Mouse (Mus musculus) forebrain, embryonic 16.5 days (tissue): ENCODE results near the gene Ddx54. TPM values are rescaled to one million over a fixed set of nuclear protein-coding genes. Genes with fewer than 3 reads are reported as not detected.

ENCODE experiments used
- ATAC-seq: fragments of 200-750 bp; cut with Nextera tagmentation; 2 replicates; pipeline ENCODE4 v1.8.0; 2017; ENCODE audit warnings: mild to moderate bottlenecking, moderate library complexity
- H3K27ac ChIP-seq: fragments of 300-500 bp; sonication (generic); 2 replicates; pipeline ENCODE4 v1.5.1; 2014; ENCODE audit warnings: low read length, control low read depth
- H3K27me3 ChIP-seq: fragments of 300-500 bp; sonication (generic); replicated peaks from 2 replicates; pipeline ENCODE4 v1.6.1; 2014; ENCODE audit warnings: low read length; ENCODE audit not compliant: control insufficient read depth, insufficient read depth
- H3K36me3 ChIP-seq: fragments of 300-500 bp; sonication (generic); 2 replicates; pipeline ENCODE4 v1.6.1; 2014; ENCODE audit not compliant: control insufficient read depth, insufficient read depth
- H3K4me1 ChIP-seq: fragments of 300-500 bp; sonication (generic); replicated peaks from 2 replicates; pipeline ENCODE4 v1.6.1; 2014; ENCODE audit warnings: low read length; ENCODE audit not compliant: control insufficient read depth, insufficient read depth
- H3K4me2 ChIP-seq: fragments of 300-500 bp; sonication (generic); 2 replicates; pipeline ENCODE4 v1.6.1; 2014; ENCODE audit warnings: mild to moderate bottlenecking, low read length, control low read depth
- H3K4me3 ChIP-seq: fragments of 300-500 bp; sonication (generic); replicated peaks from 2 replicates; pipeline ENCODE4 v1.5.1; 2014; ENCODE audit warnings: mild to moderate bottlenecking, low read length, control low read depth
- H3K9ac ChIP-seq: fragments of 300-500 bp; sonication (generic); replicated peaks from 2 replicates; pipeline ENCODE4 v1.6.1; 2014; ENCODE audit warnings: low read depth, low read length, control low read depth
- H3K9me3 ChIP-seq: fragments of 300-500 bp; sonication (generic); 2 replicates; pipeline ENCODE4 v1.6.1; 2016; ENCODE audit warnings: low read length; ENCODE audit not compliant: control insufficient read depth
- WGBS: fragments of 180-500 bp; shearing (Covaris S2); extraction: QIAGEN DNeasy Blood & Tissue Kit; methylation state at CpG from one replicate; pipeline ENCODE4 v1.1.7; 2014; 5-methylcytosine and 5-hydroxymethylcytosine counted together
- polyA plus RNA-seq: library from polyadenylated mRNA; unstranded; fragments of >200 nt; fragmentation: Nextera tagmentation; extraction: Ambion mirVana; gene quantifications from 2 replicates; pipeline ENCODE4 v1.2.1, GENCODE M21; 2015

The Ddx54 gene
- polyA plus RNA-seq, 1 experiment from 2014 or later, result 49.2 TPM

DNA sequence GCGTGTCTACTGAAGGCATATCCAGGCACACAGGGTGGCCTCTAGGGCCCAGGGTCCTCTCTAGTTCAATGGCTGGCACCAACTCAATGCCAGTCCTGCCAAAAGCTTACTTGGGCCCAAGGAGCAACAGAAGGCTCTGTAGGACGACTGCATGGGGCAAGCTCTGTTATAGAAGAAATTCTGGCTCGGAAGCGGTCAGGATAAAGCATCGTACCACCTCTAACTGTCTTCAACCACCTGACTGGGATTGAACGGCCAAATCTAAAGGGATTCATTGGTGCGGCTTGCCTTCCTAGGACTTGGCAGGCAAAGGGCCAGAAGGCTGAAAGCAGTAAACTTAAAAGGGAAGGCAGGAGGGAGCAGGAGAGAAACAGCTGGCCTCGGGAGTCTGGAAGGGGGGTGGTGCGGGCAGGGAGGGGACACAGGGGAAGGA, 44.2 kb upstream of the Ddx54 start:
- no peak overlapping the region for H3K4me3 ChIP-seq
- WGBS, result 23% methylated on average over 9 of the region's 9 CpGs

DNA sequence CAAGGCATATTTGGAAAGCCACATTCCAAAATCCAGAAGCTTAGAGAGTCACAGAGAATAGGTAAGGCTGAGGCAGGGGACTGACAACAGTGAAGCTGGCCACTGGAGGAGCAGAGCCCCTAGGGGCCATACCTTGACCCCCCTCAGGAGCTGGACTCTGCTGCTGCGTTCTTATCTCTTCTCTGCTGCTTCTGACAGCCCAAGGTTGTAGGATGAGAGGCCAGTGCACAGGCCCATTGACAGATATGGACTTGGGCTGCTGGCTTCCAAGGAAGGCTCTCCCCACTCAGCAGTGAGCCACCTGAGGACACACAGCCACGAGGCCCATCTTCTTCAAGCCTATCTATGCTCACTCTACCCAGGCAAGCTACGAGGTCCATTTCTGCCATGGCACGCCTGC, 43.6 kb upstream of the Ddx54 start:
- Histone ChIP-seq H3K4me2 (no peak overlapping the region), H3K4me1 (peaks cover 64% of the 10 kb centered on the region), H3K27ac (peak overlapping the region; percentile 91), H3K36me3 (no peaks in the 10 kb centered on the region), H3K9ac (no peak overlapping the region), H3K27me3 (no peaks in the 10 kb centered on the region), H3K4me3 (no peak overlapping the region), H3K9me3 (no peaks in the 10 kb centered on the region)
- ATAC-seq, result no peak
- WGBS, result 90% methylated on average over 4 of the region's 4 CpGs

More for the DNA sequence above, 44.2 kb upstream of the Ddx54 start:
- H3K4me1 ChIP-seq, result peaks cover 66% of the 10 kb centered on the region
- no peaks in the 10 kb centered on the region for H3K36me3 ChIP-seq
- H3K9me3 ChIP-seq, result no peaks in the 10 kb centered on the region
- no peaks in the 10 kb centered on the region for H3K27me3 ChIP-seq
- ATAC-seq, result peak; percentile 19; the same call in 1 of the 2 replicates
- H3K27ac ChIP-seq, result peak overlapping the region; percentile 91
- H3K4me2 ChIP-seq, result peak overlapping the region; percentile 34; the same call in 1 of the 2 replicates
- peak overlapping the region; percentile 33; the same call in 1 of the 2 replicates for H3K9ac ChIP-seq

DNA sequence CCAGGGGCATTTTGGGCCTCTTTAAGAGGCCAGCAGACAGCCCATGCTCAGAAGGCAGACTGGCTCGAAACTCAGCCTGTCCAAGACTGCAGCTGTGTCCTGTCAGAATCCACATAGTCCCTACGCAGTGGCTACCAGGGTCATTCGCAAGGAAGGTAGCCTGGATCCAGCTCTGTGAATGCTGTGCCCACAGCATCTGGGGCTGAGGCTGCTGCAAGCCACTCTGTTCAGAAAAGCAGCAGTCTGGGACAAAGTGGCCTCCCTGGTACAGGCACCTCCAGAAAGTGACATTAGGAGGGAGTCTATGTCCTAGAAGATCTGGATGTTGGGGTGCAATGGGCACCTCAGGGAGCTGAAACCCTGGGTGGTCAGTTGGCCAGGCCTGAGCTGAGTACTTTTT, 42.7 kb upstream of the Ddx54 start:
- Histone ChIP-seq H3K27me3 (no peaks in the 10 kb centered on the region), H3K27ac (no peak overlapping the region), H3K36me3 (no peaks in the 10 kb centered on the region), H3K4me3 (no peak overlapping the region), H3K4me1 (peaks cover 61% of the 10 kb centered on the region), H3K9me3 (no peaks in the 10 kb centered on the region), H3K9ac (no peak overlapping the region), H3K4me2 (no peak overlapping the region)
- 94% methylated on average over 3 of the region's 3 CpGs for WGBS
- ATAC-seq, result no peak

DNA sequence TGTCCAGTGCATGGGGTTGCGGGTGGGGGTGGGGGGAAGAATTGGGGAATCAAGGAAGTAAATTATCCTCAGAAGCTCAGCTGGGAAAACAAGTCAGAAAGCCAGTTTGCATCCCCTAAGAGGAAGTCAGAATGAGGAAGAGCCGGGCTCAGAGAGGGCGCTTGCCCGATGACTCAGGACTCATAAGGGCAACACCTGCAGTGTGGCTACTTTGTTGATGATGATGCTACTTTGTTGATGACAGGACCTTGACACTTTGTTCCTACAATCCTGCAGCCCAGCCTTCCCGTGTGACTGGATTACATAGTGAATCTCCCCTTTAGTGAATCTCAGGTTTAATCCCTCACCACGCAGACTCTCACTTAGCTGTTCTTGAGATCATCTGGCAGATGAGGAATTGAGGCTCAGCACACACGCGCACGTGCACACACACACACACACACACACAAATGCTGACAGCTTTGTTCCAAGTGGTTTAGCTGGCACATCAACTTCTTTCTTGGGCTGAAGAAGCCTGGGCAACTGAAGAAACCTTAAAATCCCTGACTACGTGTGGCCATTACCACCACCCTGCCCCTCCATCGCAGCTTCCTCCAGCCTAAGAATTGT, 42.1 kb upstream of the Ddx54 start:
- Histone ChIP-seq H3K9me3 (no peaks in the 10 kb centered on the region), H3K27me3 (no peaks in the 10 kb centered on the region), H3K4me1 (peaks cover 55% of the 10 kb centered on the region), H3K4me2 (no peak overlapping the region), H3K9ac (no peak overlapping the region), H3K36me3 (no peaks in the 10 kb centered on the region), H3K4me3 (no peak overlapping the region), H3K27ac (no peak overlapping the region)
- ATAC-seq, result no peak
- 79% methylated on average over 11 of the region's 11 CpGs for WGBS

DNA sequence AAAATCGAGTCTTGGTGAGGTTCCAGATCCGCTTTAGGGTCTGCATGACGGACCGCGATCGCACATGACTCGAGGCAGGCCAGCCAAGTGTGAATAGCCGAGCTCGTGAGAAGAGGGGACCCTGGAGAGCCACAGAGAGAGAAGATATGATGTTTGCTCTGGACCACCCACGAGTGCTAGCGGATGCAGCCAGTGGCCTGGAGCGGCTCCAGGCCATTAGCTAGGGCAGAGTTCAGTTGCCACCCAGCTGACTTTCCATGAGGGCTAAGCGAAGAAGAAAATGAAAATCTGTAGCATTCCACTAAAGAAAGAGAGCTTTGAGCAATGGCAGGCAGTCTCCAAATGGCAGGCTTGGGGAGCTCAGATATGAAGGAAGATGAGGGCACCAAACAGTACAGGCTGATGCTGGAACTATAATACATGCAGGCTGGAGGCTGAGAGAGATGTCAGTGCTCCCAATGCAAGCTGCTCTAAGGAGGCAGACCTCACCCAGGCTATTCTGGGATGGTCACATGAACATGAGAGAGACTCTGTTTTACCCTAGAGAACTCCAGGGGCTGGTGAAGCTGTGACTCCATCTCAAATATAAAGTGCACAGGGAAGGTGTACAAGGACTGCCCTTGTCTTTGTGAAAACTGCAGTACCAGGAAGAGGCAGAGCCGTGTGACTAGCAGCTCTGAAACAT, 41.3 kb upstream of the Ddx54 start:
- H3K4me1 ChIP-seq, result peaks cover 47% of the 10 kb centered on the region
- H3K4me3 ChIP-seq, result no peak overlapping the region
- no peaks in the 10 kb centered on the region for H3K9me3 ChIP-seq
- no peak overlapping the region for H3K4me2 ChIP-seq
- H3K36me3 ChIP-seq, result no peaks in the 10 kb centered on the region
- WGBS, result 57% methylated on average over 14 of the region's 14 CpGs
- no peak overlapping the region for H3K27ac ChIP-seq
- H3K27me3 ChIP-seq, result no peaks in the 10 kb centered on the region
- no peak overlapping the region for H3K9ac ChIP-seq
- ATAC-seq, result no peak

DNA sequence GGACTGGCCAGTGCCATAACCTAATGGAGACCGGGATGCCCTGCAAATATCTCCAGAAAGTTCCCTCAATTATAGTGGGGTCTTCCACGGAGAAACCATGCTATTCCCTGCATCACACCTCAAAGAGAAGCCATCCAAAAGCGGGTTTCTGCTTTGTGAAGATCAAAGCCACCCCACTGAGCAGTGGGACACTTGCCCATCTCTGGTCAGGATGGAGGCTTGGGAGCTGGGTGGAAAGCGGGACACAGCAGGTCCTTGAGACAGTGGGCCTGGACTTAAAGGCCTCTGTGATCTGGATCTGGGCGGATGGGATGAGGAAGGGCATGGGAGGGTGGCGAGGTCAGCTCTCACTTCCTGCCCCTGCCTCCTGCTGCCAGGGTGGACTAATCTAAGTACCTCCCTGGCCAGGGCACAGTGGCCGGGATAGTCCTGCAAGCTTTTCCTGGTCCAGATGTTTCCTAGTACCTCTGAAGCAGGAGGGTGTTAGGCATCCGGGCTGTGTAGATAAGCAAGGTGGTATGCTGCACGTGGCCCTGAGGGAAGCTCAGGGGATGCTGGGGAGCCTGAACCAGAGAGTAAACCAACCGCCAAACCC, 38.0 kb upstream of the Ddx54 start:
- no peak for ATAC-seq
- peaks cover 32% of the 10 kb centered on the region for H3K4me1 ChIP-seq
- H3K4me2 ChIP-seq, result no peak overlapping the region
- H3K9ac ChIP-seq, result no peak overlapping the region
- no peaks in the 10 kb centered on the region for H3K36me3 ChIP-seq
- no peak overlapping the region for H3K4me3 ChIP-seq
- no peaks in the 10 kb centered on the region for H3K9me3 ChIP-seq
- no peaks in the 10 kb centered on the region for H3K27me3 ChIP-seq
- 77% methylated on average over 10 of the region's 10 CpGs for WGBS
- no peak overlapping the region for H3K27ac ChIP-seq

DNA sequence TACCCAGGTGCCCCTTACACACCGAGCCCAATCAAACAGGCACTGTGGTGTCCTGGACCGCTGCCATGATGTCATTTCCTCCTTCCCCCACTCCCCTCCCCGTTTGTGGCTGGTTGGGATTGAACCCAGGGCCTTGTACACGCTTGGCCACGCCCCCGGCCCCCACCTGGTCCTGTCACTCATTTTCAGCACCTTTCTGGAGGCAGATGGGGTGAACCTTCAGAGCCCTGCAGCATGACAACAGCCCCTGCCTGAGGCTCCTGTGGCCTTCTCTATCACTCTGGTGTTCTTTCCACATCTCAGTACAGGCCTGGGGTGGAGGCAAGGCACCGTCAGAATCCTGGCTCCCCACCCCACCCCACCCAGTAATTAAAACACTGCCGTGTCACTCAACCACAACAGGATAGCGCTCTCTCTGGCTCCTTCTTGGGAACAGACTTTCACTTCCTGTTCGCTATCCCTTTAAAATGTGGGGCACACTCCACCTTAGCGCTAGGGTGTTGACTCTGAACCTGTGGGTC, 35.7 kb upstream of the Ddx54 start:
- no peak overlapping the region for H3K27ac ChIP-seq
- peaks cover 28% of the 10 kb centered on the region for H3K4me1 ChIP-seq
- no peak overlapping the region for H3K4me2 ChIP-seq
- no peaks in the 10 kb centered on the region for H3K9me3 ChIP-seq
- 78% methylated on average over 11 of the region's 11 CpGs for WGBS
- H3K4me3 ChIP-seq, result no peak overlapping the region
- no peak for ATAC-seq
- H3K27me3 ChIP-seq, result no peaks in the 10 kb centered on the region
- 0 out of 2 replicates have a peak, but pooled peaks cover 2% of the 10 kb centered on the region for H3K36me3 ChIP-seq
- H3K9ac ChIP-seq, result no peak overlapping the region

DNA sequence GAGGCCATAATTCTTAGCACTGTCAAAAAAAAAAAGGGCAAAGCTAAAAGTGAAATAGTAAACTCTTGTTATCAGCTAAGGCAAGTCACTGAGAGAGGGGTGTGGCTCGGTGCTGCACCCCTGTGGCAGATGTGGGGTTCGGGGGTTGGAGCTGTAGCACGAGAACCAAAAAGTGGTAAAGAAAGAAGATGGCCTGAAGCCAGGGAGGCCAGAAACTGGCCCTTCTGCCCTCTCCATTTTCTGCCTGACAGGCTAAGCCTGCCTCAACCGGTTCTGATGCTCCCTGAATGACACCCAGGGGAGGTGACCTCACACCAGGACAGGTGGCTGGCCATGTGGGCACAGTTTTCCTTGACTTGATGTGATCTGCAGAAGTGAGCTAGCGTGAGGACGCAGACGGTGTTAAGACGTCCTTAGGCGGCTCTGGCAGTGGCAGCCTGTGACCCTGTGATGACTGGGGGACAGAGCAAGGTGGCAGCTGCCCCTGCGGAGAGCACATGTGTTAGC, 34.6 kb upstream of the Ddx54 start:
- H3K36me3 ChIP-seq, result 0 out of 2 replicates have a peak, but pooled peaks cover 3% of the 10 kb centered on the region
- H3K9ac ChIP-seq, result no peak overlapping the region
- no peak for ATAC-seq
- H3K4me1 ChIP-seq, result peaks cover 25% of the 10 kb centered on the region
- no peaks in the 10 kb centered on the region for H3K9me3 ChIP-seq
- H3K27ac ChIP-seq, result no peak overlapping the region
- H3K27me3 ChIP-seq, result no peaks in the 10 kb centered on the region
- H3K4me2 ChIP-seq, result no peak overlapping the region
- H3K4me3 ChIP-seq, result no peak overlapping the region
- WGBS, result 62% methylated on average over 10 of the region's 10 CpGs

DNA sequence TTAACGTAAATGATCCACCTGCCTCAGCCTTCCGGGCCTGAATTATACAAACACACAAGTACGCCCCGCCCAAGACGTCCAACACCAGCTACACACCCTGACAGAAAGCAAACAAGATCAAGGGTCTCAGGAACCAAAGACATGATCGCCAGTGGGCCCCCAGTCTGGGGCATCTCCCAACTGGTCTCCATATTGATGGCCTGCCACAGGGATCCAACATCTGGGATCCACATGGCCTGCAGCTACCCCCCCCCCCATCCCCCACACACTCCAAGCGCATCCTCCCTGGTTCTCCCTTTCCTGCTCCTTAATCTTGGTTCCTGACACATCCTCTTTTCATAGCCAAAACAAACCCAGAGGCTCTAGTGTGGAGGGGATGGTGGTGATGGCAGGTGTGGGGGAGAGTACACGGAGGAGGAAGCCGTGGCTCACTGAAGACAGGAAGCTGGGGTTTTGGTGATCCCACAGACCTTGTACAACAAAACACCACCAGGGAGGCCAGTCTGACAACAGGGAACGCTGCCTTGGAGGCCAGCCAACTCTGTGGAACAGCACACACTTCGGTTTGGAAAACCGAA, 33.9 kb upstream of the Ddx54 start:
- WGBS, result 60% methylated on average over 12 of the region's 12 CpGs
- no peaks in the 10 kb centered on the region for H3K9me3 ChIP-seq
- H3K4me2 ChIP-seq, result no peak overlapping the region
- peaks cover 25% of the 10 kb centered on the region for H3K4me1 ChIP-seq
- ATAC-seq, result peak; percentile 21; the same call in 1 of the 2 replicates
- H3K27ac ChIP-seq, result no peak overlapping the region
- no peaks in the 10 kb centered on the region for H3K27me3 ChIP-seq
- 0 out of 2 replicates have a peak, but pooled peaks cover 4% of the 10 kb centered on the region for H3K36me3 ChIP-seq
- H3K9ac ChIP-seq, result no peak overlapping the region
- H3K4me3 ChIP-seq, result no peak overlapping the region
